Mouse (Mus musculus): ENCODE measurements at regions not wholly inside any gene's neighbourhood (a gene's known extent, or its start where the extent isn't known, plus 50 kb on each side); places are given as distances from the start of the nearest gene placed in this dataset.

DNA sequence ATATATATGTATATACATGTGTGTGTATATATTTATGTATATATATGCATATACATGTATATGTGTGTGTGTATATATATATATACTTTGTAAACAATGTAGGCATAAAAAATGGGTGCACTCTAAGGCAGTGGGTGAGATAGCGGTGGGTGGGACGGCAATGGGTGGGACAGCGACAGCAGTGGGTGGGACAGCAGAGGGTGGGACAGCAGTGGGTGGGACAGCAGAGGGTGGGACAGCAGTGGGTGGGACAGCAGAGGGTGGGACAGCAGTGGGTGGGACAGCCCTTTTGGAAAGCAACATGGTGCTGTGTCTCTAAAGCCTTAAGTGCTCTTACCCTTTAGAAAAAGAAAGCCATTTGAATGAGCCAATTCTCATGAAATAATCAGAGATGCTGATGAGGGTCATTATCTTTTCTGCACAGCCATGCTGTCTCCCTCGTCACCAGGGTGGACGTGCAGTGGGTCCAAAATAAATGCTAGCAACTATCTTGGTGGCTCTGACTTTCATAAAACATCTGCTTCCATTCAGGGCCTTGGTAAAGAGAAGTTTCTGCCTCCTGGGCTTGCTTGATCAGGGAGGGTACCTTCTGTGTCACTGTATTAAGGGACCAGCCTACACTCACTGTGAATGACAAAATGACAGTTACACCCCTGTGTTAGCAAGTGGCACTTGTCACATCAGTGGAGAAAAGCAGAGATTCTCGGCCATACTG, 119.3 kb upstream of the Slc44a1 start:
- DNase-seq (ENCODE audit: low spot score in 2 of 2): no peak

DNA sequence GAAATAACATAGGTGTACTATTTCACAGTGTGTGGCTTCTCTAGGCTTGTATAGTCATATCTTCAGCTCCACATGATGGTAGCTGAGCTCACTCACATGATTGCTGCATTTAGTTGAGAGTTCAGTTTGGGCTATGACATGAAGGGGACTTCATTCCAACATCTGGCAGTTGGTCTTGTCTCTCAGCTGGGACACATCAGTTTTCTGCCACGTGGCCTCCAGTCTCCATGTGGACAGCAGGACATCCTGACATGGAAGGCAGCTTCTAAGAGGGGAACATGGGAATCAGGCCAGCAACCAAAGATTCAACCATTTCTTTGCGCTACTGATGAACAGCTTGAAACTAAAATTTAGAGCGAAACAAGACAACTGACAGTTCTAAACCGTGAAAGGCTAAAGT, 121.2 kb upstream of the Slc44a1 start:
- no peak for DNase-seq (ENCODE audit: low spot score in 2 of 2)

DNA sequence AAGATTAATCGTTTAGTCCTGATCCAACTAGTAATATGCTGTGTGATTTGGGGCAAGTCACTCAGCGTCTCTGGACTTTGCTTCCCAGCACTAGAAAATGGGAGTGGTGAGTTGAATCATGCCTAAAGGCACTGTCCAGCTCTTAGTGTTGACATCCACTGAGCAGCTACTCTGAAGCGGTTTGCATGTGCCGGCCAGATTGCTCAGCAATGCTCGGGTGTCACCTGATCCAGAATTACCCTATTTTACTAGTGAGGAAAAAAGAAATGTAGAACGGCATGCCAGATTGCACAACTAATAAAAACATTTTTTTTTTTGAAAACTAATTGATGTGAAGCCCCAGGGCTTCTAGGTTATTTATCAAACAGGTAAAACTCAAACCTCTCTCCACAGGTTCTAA, 122.0 kb upstream of the Slc44a1 start:
- DNase-seq (ENCODE audit: low spot score in 2 of 2): no peak

DNA sequence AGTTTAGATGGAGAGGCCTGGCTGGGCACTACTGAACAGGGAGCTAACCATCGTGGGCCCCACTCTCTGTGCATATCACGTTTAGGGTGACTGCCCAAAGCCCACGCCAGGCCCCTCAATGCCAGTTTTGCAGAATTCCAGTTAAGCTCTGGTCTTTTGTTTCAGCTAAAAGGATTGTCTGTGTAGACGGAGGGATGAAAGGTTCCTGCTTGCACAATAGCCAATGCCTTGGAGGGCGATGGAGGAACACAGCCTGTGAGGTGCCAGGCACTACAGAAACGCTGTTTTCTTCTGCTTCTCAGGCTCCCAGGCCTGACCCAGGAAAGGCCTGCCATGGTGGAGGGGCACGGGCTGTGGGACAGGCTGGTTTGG, 122.8 kb upstream of the Slc44a1 start:
- peak; percentile 40 to 46 for DNase-seq (ENCODE audit: low spot score in 2 of 2)

DNA sequence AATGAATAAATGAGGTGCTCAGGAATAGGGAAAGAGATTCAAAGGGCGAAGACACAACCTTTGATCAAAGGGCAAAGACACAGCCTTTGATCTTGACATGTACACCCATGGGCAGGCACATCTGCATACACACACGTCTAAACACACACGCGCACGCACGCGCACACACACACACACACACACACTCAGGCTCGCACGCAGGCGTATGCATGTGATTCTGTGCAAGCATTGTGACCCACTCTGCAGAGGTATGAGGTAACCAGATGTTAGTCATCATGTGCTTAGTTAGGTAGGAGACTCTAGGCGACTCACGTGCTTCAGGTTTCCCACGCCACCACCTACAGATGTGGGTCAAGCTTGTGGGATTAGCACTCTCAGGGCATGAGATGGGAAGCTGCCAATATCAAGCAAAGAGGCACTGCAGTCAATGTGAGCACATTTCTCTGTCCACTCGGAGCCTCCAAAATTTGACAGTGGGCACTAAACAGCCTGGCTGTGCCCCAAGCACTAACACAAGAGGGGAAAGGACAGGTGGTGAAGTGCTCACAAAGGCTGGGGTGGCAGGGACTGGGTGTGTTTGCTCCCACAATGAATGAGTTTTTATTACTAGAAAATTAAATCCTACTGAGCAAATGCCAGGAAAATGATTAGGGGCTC, 123.3 kb upstream of the Slc44a1 start:
- DNase-seq (ENCODE audit: low spot score in 2 of 2): peak in 1 of 2 experiments; percentile 46

DNA sequence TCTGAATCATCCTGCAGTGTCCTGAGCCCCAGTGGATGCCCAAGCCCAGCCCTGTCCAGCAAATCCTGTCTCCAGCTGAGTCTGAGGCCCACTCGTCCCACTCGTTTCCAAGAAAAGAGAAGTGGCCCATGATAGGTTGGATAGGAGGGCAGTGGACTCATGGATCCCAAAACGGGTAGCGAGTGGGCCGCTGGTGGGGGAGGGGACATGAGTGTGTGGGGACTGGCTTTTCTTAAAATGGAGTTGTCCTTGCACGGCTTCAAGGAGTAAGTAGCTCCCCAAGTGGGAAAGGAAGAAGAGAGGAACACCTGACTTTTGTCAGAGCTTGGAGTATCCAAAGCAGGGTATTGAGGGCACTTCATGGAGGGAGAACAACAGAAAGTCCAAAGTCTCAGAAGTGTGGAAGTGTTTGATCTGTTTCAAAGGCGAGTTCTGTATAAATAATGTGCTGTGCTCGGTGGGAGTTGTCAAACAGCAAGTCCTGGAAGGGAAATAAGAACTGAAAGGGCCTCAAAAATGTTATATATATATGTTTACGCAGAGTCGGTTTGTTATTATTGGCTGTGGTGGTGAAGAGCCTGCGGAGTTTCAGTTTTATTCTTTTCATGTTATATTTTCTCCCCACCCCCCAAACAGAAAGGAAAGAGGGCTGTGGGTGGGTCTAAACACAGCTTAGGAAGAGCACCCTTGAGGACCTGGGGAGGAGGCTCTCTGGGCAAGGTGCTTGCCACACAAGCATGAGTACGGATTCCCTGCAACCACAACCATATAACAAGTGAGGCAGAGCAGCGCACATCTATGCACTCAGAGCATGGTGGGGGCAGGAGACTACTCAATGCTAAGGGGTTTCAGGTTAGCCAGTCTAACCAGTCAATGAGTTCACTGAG, 124.1 kb upstream of the Slc44a1 start:
- DNase-seq (ENCODE audit: low spot score in 2 of 2): no peak

DNA sequence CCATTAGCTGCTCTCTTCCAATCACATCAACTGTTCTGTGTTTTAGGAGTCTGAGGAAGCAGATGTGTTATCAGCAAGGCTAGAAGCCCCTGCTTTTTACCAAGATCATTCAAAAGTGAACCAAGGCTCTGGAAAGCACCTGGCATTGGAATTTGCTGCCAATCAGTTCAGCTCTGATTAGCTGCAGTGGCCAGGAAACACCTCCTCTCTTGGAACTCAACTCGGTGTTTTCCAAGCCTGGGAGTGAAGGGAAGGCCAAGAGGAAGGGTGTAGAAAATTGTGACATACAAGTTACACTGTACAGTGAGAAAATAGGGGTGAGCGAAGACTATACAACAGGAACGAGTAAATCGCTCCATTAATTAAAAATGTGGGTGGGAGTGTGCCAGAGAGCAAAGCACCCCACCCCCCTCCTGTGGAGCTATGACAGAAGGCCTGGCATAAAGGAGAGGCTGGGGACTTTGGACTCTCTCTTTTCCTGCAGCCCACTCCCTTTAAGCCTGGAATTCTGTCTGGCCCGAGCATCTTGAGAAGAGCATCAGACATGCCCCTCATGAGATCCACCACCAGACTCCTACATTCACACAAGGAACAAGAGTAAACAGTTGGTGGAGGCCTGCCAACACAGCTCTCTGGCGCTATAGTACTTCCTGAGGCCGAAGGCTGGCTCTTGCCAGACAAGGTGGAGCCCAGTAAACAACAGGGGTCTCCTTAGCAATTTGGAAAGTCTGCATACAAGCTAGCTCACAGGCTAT, 124.9 kb upstream of the Slc44a1 start:
- peak; percentile 52 to 58 for DNase-seq (ENCODE audit: low spot score in 2 of 2)

DNA sequence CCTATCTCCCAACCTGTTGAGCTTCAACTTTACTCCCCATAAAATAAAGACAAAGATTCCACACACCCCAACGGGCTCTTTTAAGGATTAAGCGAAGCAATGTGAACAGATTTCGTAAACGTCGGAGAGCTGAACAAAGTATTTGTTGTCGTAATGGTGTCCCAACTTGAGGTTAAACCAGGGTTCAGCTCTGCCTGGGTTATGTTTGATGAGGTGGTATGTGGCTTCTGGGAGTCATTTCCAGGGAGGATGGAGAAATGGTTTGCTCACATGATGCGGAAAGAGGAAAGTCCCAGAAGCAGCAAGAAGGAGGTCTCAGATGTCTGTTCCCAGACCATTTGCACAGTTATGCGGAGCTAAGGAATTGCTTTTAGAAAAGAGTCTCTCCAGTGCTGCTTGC, 126.1 kb upstream of the Slc44a1 start:
- DNase-seq (ENCODE audit: low spot score in 2 of 2): no peak

DNA sequence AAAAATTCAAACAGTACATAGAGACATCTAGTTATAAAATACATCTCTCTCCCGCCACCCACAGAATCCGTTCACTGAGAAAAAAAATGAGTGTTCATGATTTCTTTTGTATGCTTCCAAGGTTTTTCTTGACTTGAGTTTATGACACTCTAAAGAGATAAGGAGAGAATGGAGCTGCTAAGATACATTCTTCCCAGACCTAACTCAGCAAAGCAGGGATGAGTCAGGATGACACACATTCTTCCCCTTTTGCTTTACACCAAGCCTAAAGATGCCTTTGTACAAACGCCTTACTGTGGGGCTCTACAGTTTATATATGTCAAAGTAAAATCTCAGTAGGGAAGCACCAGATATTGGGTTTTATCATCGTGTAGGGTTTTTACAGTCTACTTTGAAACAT, 133.1 kb upstream of the Slc44a1 start:
- no peak for DNase-seq (ENCODE audit: low spot score in 2 of 2)

DNA sequence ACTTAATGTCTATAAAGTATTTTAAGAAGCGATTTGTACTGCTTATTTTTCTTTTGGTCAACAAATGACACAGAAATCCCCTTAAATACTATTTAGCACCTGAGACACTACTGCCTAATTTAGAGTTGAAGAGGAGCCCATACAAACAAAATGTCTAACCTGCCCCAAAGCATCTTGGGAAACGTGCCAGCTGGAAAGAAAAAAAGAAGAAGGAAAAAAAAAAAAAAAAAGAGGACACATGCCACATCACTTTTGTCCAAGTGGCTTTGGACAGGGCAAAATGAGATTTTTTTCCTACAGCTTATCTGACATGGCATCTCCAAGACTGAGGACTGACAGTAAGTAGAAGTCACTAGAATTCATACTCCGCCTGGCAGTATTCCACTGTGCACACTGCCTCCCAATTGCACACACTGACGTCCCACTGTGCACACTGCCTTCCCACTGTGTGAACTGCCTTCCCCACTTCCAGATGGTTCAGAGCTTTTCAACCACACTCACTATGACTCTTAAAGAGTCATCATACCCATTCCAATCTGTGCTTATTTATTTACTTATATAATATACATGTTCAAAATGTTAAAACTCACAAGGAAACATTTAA, 135.3 kb upstream of the Slc44a1 start:
- no peak for DNase-seq (ENCODE audit: low spot score in 2 of 2)

DNA sequence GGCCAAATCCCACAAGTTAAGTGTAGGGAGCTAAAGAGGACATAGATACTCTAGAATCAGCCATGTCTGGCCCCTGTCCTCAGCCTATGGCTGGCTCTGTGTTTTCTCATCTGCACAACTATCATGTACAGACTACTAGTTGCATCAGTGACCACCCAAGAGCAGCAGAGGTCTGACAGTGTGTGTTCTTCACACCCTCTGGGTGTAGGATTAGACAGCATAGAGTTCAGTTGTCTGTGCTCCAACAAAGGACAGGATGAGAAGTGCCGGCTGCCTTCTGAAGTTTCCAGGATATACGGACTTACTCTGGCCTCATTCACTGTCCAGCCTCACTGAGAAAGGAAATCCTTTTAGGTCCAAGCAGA, 135.9 kb upstream of the Slc44a1 start:
- DNase-seq (ENCODE audit: low spot score in 2 of 2): no peak

DNA sequence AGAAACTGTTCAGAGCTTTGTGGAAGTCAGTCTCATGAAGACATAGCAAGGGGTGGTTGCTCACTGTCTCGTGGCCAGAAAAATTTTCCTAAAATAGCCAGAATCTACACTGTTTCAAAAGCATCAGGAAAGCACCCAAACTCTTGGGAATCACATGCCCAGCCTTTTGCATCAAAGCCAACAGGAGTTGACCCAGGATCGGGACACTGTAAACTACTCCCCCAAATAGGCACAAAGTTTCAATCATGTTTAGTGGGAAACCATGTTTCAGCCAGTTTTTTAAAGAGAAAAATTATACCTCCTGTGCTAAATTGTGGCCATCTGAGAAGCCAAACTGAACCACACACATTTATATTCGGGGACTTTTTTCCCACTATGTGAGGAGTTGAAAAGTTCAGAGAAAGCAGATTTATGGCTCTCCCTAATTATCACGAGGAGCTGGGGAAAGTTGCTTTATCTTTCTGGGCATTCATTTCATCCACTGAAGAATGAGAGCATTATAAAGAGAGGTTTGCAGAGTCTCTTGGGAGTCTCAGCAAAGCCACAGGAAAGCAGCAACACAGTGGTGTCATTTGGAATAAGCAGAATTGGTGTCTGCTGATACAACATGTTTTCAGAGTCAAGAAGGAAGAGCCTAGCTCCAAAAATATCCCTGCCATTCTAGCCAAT, 136.5 kb upstream of the Slc44a1 start:
- DNase-seq (ENCODE audit: low spot score in 2 of 2): no peak

DNA sequence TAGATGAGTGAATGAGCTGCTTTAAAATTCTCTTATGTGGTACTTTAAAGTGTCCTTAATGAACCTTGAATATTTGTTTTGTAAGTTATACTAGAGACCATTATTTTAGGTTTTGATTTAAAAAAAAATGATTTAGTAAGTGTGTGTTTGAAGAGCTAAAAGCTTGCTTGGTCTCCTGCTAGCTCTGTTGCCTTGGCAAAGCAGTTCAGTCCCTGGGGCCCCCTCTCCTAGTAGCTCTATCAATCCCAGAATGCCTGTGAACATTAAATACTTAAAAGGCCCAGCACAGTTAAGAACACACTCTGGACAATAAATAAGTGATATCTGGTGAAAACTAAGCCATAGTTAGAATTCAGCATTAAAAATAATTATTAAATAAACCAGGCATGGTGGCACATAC, 138.3 kb upstream of the Abca1 start:
- no peak for DNase-seq (ENCODE audit: low spot score in 2 of 2)

DNA sequence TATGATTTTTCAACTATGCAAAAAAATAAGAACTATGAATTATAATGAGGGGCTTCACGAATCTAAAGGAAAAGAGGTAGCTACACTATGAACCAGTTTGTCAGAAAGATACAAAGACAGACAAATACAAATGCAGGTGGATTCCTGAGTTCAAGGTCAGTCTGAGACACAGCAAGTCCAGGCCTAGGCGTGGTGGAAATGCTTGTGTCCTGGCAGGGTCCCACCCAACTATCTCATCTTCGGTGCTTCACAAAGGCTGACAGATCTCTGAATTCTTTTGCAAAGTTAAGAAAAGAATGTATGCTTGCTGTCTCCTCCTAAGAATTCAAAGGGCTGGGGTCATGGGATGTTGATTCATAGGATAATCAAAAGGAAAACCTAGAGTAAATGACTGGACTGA, 132.9 kb upstream of the Abca1 start:
- DNase-seq (ENCODE audit: low spot score in 2 of 2): no peak

DNA sequence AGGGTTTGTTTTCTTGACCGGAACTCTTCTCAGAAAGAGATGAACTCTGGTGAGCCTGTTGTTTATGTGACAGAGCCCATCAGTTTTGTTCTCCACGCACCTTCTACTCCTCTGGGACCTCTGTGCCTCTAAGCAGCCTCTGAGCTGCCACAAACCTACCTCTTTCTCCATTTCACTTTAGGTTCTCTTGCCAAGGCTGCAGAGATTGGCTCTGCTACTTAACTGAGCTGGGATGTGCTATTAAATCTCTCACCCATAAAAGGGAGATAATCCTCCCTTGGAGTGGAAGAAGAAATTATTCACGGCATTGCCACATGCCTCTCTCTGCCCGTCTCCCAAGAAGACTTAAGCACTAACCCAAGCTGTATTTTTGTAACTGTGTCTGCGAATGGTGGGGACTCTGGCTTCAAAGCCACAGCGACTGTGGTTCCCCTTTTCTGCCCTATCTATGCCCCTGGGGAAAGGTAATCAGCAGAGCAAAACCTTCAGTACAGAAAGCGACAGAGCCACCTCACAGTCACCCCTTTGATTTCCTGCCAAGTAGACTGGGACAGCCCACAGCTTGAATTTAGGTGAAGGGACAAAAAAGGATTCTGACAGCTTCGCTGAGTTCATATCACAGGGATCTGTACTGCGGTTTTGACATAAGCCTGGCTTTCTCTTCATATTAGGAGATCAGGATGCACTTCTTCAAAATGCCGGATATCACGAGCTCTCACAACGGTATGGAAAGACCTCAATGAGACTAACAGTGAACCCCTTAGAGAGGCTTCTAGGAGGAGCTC, 118.2 kb upstream of the Abca1 start:
- DNase-seq (ENCODE audit: low spot score in 2 of 2): no peak

DNA sequence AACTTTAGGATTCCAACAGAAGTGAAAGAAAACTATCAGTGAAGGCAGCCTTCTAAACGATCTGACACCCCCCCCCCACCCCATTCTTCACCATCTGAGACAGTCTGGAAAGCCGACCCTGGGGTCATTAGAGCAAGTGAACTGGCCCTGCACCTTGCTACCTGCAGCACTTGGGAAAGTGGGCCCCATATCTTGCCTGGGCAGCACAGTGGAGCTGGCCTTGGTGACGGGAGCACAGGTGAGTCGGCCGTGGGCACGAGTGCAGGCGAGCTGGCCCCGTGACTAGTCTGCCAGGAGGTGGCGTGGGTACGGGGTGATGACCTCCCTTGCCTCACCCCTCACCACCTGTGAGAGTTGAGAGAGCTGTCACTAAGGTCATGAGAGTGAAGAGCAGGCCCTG, 110.7 kb upstream of the Abca1 start:
- DNase-seq (ENCODE audit: low spot score in 2 of 2): no peak

DNA sequence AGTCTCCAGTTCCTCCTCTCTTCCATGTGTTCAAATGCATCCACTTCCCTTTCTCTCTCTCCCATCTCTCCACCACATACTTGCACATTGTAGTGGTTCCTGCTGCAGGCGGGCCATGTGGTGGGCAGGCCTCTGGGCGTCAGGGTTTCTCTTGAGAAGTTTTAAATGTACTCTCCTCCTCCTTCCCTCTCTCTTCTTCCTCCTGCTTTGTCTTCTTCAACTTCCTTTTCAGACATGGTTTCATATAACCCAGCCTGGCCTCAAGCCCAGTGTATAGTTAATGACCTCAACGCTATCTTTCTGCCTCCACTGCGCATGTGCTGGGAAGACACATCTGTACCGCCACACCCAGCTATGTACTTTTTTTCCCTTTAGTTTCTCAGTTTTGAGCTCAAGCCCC, 110.3 kb upstream of the Abca1 start:
- DNase-seq (ENCODE audit: low spot score in 2 of 2): no peak

DNA sequence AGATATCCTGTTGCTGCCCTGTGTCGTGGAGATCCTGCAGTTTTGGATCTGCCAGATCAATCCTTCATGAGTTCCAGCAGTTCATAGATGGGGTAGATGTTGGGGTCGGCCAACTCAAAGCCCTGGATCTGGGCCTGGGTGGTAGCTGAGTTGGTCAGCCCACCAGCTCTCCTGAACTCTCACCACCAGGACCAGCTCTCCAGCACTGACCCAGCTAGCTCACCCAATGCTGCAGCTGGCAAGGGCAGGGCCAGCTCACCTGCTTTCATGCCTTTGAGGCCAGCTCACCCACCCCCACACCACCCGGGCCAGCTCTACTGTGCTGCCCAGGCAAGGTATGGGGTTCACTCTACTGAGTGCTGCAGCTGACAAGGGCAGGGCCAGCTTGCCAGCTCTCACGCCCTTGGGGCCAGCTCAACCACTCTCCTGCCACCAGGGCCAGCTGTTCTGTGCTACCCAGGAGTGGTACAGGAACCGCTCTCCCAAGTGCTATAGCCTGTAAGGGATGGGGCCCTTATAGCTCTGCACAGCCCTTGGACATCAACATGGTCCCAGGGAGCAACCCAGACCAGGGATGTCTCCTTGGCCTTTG, 109.7 kb upstream of the Abca1 start:
- no peak for DNase-seq (ENCODE audit: low spot score in 2 of 2)

DNA sequence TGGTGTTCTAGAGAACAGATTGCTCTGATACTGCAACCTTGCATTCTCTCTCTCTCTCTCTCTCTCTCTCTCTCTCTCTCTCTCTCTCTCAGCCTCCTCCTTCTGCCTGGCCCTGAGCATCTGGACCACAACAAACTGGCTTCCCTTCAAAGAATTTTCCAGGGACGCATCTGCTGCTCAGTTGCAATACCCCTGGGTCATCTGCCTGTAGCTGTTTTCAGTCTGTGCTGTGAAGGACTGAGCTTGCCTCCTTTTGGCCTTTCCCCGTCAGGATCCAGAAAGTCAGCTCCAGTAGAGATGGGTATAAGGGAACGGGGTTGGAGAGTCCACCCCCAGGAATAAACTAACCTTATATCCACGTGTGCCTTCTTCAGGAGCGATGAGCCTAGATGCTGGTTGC, 105.2 kb upstream of the Abca1 start:
- DNase-seq (ENCODE audit: low spot score in 2 of 2): no peak
